Mouse (Mus musculus) megakaryocyte progenitor cell, adult 5-6 weeks (primary cell): ENCODE data around the gene Klhl6. TPM values are rescaled to one million over a fixed set of nuclear protein-coding genes. Genes with fewer than 3 reads are reported as not detected.

Experiments
- total RNA-seq, 2 experiments: library from RNA; stranded (forward) in 1 of 2; stranded (reverse) in 1 of 2; fragments of 157-497, 149-512 nt in 1 of 2; fragments of 200-1000 nt in 1 of 2; gene quantifications; 2 replicates each; pipeline versions ENCODE4 v1.2.3 to v1.2.4; 2015 to 2017

The Klhl6 gene
- total RNA-seq, 2 experiments from 2014 or later = 50.6 to 73.9 TPM

Other genes with a start within 250 kb of the Klhl6 start
- gene B3gnt5, start 222.8 kb downstream of the Klhl6 start, total RNA-seq (2015) = 39.6 and 43.7 TPM in 2 replicates
- gene B3gnt5, start 222.8 kb downstream of the Klhl6 start, total RNA-seq (2017) = 30.9 and 39.3 TPM in 2 replicates
- gene Klhl24, start 114.5 kb upstream of the Klhl6 start, total RNA-seq (2015) = 41.3 and 47.8 TPM in 2 replicates
- 53.6 and 69.8 TPM in 2 replicates for gene Klhl24, start 114.5 kb upstream of the Klhl6 start, total RNA-seq (2017)
- 38.9 and 46.6 TPM in 2 replicates for gene Yeats2, start 158.0 kb upstream of the Klhl6 start, total RNA-seq (2015)
- gene Yeats2, start 158.0 kb upstream of the Klhl6 start, total RNA-seq (2017) = 31.9 and 32.6 TPM in 2 replicates